In genomic region chr5:9161456-9162041, GRCm38 (mm10) we compare ENCODE assay signal across 8 mouse cellular contexts. TPM values are rescaled to one million over a fixed set of nuclear protein-coding genes. Genes with fewer than 3 reads are reported as not detected.
DNase-seq lines count a peak whose midpoint lies in the region; ATAC-seq and TF ChIP-seq lines count a peak whose summit lies in the region.

TSS of gene Dmtf1 (minus strand) at chr5:9161776.

- in situ Hi-C loops in ES-E14 (cut with MboI; ENCODE audit: low sequenced_read_pairs in 2 of 2, unreplicated experiment in 2 of 2) = no loop called here

- H3K27me3 ChIP-seq in forebrain, embryonic 15.5 days = no peaks in the 10 kb centered on the region

- no peak for TF ChIP-seq CTCF in lung, adult 2 months (IDR thresholded peaks at IDR 0.05; ENCODE audit: insufficient read depth, low read length)

- peak within 1 kb of the TSS; percentile 84 to 96 for H3K4me3 ChIP-seq in ES-E14 (ENCODE audit: insufficient read depth in 1 of 2, low read depth in 1 of 2, low read length in 2 of 2, poor library complexity in 1 of 2, severe bottlenecking in 1 of 2)
- peak within 1 kb of the TSS; percentile 81 for H3K4me3 ChIP-seq in forebrain, embryonic 15.5 days
- peak within 1 kb of the TSS; percentile 84 for H3K4me3 ChIP-seq in lung, adult 2 months (replicated peaks; ENCODE audit: extremely low read depth, low read depth, low read length)

- intact Hi-C loops in heart, postnatal 25 days (cut with DNase I) = loop anchor here (5.0 to 10.0 kb wide), 4 partner anchors 59 to 739 kb away; partner anchors contain the start of genes Crot, Dbf4, Slc25a40 and Tmem243

- H3K9ac ChIP-seq in ES-E14 (ENCODE audit: insufficient read depth, low read depth, low read length, poor library complexity, severe bottlenecking) = peak within 1 kb of the TSS; percentile 99
- peak within 1 kb of the TSS; percentile 90 for H3K9ac ChIP-seq in forebrain, embryonic 15.5 days (replicated peaks)

- peak within 1 kb of the TSS; percentile 59 for H3K4me2 ChIP-seq in forebrain, embryonic 15.5 days (replicated peaks)

- ATAC-seq in forebrain, embryonic 15.5 days (replicated peaks) = peak; percentile 96
- peak; percentile 95 for ATAC-seq in neutrophil, adult 5-6 weeks (ENCODE audit: extremely low read depth, insufficient number of reproducible peaks, low FRiP score, poor library complexity, severe bottlenecking)

- peaks cover 2% of the 10 kb centered on the region for H3K36me3 ChIP-seq in ES-E14 (ENCODE audit: control insufficient read depth, insufficient read depth, low read length, poor library complexity, severe bottlenecking)
- no peaks in the 10 kb centered on the region for H3K36me3 ChIP-seq in forebrain, embryonic 15.5 days

- H3K4me1 ChIP-seq in ES-E14 (ENCODE audit: control insufficient read depth in 2 of 2, insufficient read depth in 2 of 2, low read length in 2 of 2, poor library complexity in 1 of 2) = peaks cover 7 to 8% of the 10 kb centered on the region in 2 experiments; a peak in 3 of 4 replicates
- peaks cover 29% of the 10 kb centered on the region for H3K4me1 ChIP-seq in forebrain, embryonic 15.5 days
- peaks cover 6% of the 10 kb centered on the region for H3K4me1 ChIP-seq in lung, adult 2 months (ENCODE audit: control insufficient read depth, insufficient read depth, low read length)

- peak within 1 kb of the TSS; percentile 99 for H3K27ac ChIP-seq in ES-E14 (ENCODE audit: insufficient read depth, low read depth, low read length, poor library complexity, severe bottlenecking)
- peak within 1 kb of the TSS; percentile 99 for H3K27ac ChIP-seq in forebrain, embryonic 15.5 days (replicated peaks)

- H3K9me3 ChIP-seq in ES-E14 (ENCODE audit: control insufficient read depth, insufficient read depth, low read depth, low read length) = no peaks in the 10 kb centered on the region
- no peaks in the 10 kb centered on the region for H3K9me3 ChIP-seq in forebrain, embryonic 15.5 days

- DNase-seq in ES-E14 (ENCODE audit: low read depth, low spot score) = peak; percentile 73
- peak; percentile 92 for DNase-seq in cerebellum, adult 11-12 months
- peak; percentile 84 for DNase-seq in heart, postnatal 25 days (ENCODE audit: low spot score)
- DNase-seq in layer of hippocampus, adult 18-20 months (ENCODE audit: low spot score in 2 of 2) = peak; percentile 89 to 94
- peak; percentile 85 for DNase-seq in lung, adult 2 months
- peak; percentile 74 to 79 for DNase-seq in thymus, adult 18-20 months

- peak; percentile 99 for TF ChIP-seq POLR2A in lung, adult 2 months (IDR thresholded peaks at IDR 0.05; ENCODE audit: borderline replicate concordance, extremely low read depth, low read depth, low read length)

- WGBS in forebrain, embryonic 15.5 days = under 1% methylated on average over 61 of the region's 64 CpGs
- WGBS in lung, adult 2 months = under 1% methylated on average over 63 of the region's 64 CpGs

TF ChIP-seq in ES-E14, 5 proteins besides CTCF, POLR2A, EP300 and RAD21:
- no peak for TF ChIP-seq CHD2 (IDR thresholded peaks at IDR 0.05; ENCODE audit: low read depth, low read length)
- peak; percentile 75; the same call in 1 of the 2 replicates for TF ChIP-seq HCFC1 (IDR thresholded peaks at IDR 0.05; ENCODE audit: borderline replicate concordance, insufficient read depth, low read length)

RNA-seq across cellular contexts. Expression of gene Dmtf1, which starts in this region (rescaled TPM):
- 54.7 and 56.5 TPM in 2 replicates for total RNA-seq in ES-E14 (2012; rRNA removed)
- 67.9 and 68.2 TPM in 2 replicates for polyA plus RNA-seq in forebrain, embryonic 15.5 days (2015; fragmentation: Nextera tagmentation; extraction: Ambion mirVana)
- 10 to 100 TPM; 14.3 to 15.9 TPM for total RNA-seq in heart, postnatal 25 days (2021)
- total RNA-seq in layer of hippocampus, adult 18-20 months (2021) = 10 to 100 TPM; 49.0 to 50.2 TPM
- 8.4 and 14.0 TPM in 2 replicates for polyA plus RNA-seq in lung, adult 2 months (2012; rRNA removed)
- 128 and 147 TPM in 2 replicates for total RNA-seq in neutrophil, adult 5-6 weeks (2017)

Comparison
In these comparisons a context has a peak if more than half of its experiments do, and no peak if none do; other contexts are left out.
1. Peak in every context shown above with its lines: DNase-seq, ATAC-seq, H3K4me3 ChIP-seq and H3K27ac ChIP-seq.